Mouse (Mus musculus): ENCODE results near the gene Ppp1r12b.

DNA sequence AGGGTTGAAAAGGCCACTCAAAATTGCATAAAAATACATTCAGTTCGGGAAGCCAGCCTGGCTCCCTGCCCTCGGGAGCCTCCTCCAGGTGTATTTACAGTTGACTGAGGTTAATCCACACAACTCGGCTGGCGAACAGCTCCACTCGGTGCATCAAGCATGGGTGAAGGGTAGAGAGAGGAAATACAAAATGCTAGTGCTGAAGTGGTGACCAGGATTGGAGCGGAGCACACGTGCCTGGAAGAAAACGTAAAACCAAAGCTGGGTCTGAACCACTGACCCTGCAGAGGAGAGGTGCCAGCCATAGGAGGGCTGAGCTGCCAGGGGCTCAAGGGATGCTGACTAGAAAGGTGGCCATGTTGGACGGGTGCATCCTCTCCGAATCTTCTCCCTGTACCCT lies 200.9 kb downstream of the Ppp1r12b start:
- TF ChIP-seq ELF1 (IDR thresholded peaks at IDR 0.05; ENCODE audit: low read depth, low read length) (no peak), ZKSCAN1 (IDR thresholded peaks at IDR 0.05; ENCODE audit: low read depth, low read length) (no peak), RCOR1 (IDR thresholded peaks at IDR 0.05; ENCODE audit: low read depth, low read length) (no peak), POLR2A (IDR thresholded peaks at IDR 0.05; ENCODE audit: control insufficient read depth in 1 of 2, insufficient read depth in 1 of 2, low read depth in 1 of 2, low read length in 2 of 2, poor library complexity in 1 of 2) (no peak), BHLHE40 (IDR thresholded peaks at IDR 0.05; ENCODE audit: borderline replicate concordance, low read depth, low read length) (no peak)

All from MEL (cell line).